Mouse (Mus musculus): ENCODE measurements at regions not wholly inside any gene's neighbourhood (a gene's known extent, or its start where the extent isn't known, plus 50 kb on each side); places are given as distances from the start of the nearest gene placed in this dataset.

DNA sequence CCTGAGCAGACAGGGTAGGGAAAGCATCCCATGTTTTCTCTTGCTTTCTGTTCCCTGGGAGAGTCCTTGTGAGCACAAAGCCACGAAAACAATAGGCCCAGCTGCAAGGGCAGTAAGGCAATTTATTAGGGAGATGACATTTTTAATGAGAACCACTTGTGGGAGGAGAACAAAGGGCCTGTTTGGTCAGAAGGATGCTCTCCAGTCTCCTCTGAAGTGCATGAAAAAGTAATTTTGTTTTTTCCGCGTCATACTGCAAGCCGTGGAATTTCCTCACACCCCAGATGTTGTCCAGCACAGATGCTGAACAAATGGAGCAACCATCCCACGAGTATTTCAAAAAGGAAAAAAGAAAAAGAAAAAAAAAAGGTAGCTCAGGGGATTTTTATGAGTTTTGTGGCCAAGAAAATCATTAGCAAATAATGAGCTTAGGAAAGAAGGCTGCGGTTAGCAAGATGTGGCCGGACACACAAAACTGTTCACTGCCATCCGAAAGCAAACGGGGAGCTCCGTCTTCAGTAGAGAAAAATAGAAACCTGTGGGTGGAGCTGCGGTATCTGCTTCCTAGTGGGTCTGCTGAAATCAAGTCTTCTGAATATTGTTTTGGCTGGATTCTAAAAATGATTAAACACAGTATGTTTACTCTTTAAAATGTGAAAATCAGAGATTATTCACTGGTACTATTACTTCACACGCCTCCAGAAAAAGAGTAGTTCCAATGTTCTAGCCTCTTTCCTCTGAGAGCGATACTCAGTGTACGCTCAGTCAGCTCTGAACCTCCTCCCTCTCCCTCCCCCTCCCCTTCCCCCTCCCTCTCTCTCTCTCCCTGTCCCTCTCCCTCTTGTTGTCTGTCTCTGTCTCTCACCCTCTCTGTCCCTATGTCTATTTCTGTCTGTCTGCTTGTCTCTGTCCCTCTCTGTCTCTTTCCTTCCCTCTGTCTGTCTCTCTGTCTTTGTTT is 235.4 kb upstream of the Mctp2 start:
- TF ChIP-seq CTCF (IDR thresholded peaks at IDR 0.05; ENCODE audit: extremely low read depth, insufficient read length, insufficient replicate concordance, low read depth, low read length) (no peak), POLR2A (IDR thresholded peaks at IDR 0.05; ENCODE audit: low read depth, low read length) (no peak)
- H3K4me3 ChIP-seq (ENCODE audit: low read depth, low read length) = no peak overlapping the region
- H3K36me3 ChIP-seq (ENCODE audit: control insufficient read depth, insufficient read depth, low read length) = no peaks in the 10 kb centered on the region
- no peaks in the 10 kb centered on the region for H3K27me3 ChIP-seq (ENCODE audit: control insufficient read depth, insufficient read depth, low read length)
- H3K4me1 ChIP-seq (ENCODE audit: control insufficient read depth, insufficient read depth, insufficient read length, low read length) = no peaks in the 10 kb centered on the region
- H3K27ac ChIP-seq (ENCODE audit: insufficient read depth, low read depth, low read length) = no peak overlapping the region
- WGBS = 63% methylated on average over 14 of the region's 14 CpGs

DNA sequence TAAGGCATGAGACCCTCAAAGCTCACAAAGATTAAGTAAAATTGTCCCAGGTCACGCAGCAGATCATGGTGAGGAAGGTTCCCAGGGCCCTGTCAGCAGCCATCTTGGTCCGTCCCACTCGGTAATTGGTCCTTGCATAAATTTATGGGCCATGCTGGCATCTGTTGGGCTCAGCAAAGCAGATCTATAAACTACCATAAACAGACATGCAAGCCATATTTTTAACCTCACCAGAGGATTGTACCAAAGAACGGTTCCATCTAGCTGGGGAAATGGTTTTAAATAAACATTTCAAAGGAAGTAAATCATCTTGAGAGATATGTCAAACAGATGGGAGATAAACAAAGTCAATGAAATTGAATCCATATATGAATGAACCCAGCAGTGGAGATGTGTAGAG is 237.1 kb upstream of the Mctp2 start:
- 57% methylated on average over 4 of the region's 4 CpGs for WGBS
- Histone ChIP-seq H3K27me3 (ENCODE audit: control insufficient read depth, insufficient read depth, low read length) (no peaks in the 10 kb centered on the region), H3K4me3 (ENCODE audit: low read depth, low read length) (no peak overlapping the region), H3K36me3 (ENCODE audit: control insufficient read depth, insufficient read depth, low read length) (no peaks in the 10 kb centered on the region), H3K4me1 (ENCODE audit: control insufficient read depth, insufficient read depth, insufficient read length, low read length) (no peaks in the 10 kb centered on the region), H3K27ac (ENCODE audit: insufficient read depth, low read depth, low read length) (no peak overlapping the region)
- TF ChIP-seq CTCF (IDR thresholded peaks at IDR 0.05; ENCODE audit: extremely low read depth, insufficient read length, insufficient replicate concordance, low read depth, low read length) = no peak

GRCm38 (mm10) chr7:72543946-72544345 is 237.5 kb upstream of the Mctp2 start:
- Histone ChIP-seq H3K4me3 (ENCODE audit: low read depth, low read length) (no peak overlapping the region), H3K27me3 (ENCODE audit: control insufficient read depth, insufficient read depth, low read length) (no peaks in the 10 kb centered on the region), H3K36me3 (ENCODE audit: control insufficient read depth, insufficient read depth, low read length) (no peaks in the 10 kb centered on the region), H3K4me1 (ENCODE audit: control insufficient read depth, insufficient read depth, insufficient read length, low read length) (no peaks in the 10 kb centered on the region), H3K27ac (ENCODE audit: insufficient read depth, low read depth, low read length) (no peak overlapping the region)
- WGBS = 14% methylated on average over 4 of the region's 4 CpGs
- TF ChIP-seq CTCF (IDR thresholded peaks at IDR 0.05; ENCODE audit: extremely low read depth, insufficient read length, insufficient replicate concordance, low read depth, low read length) (no peak), POLR2A (IDR thresholded peaks at IDR 0.05; ENCODE audit: low read depth, low read length) (no peak)

GRCm38 (mm10) chr7:72567378-72567777 is 261.0 kb upstream of the Mctp2 start:
- no peak overlapping the region for H3K4me3 ChIP-seq (ENCODE audit: low read depth, low read length)
- TF ChIP-seq POLR2A (IDR thresholded peaks at IDR 0.05; ENCODE audit: low read depth, low read length) = no peak
- no peak for TF ChIP-seq CTCF (IDR thresholded peaks at IDR 0.05; ENCODE audit: extremely low read depth, insufficient read length, insufficient replicate concordance, low read depth, low read length)
- no peaks in the 10 kb centered on the region for H3K4me1 ChIP-seq (ENCODE audit: control insufficient read depth, insufficient read depth, insufficient read length, low read length)
- H3K27ac ChIP-seq (ENCODE audit: insufficient read depth, low read depth, low read length) = no peak overlapping the region
- no peaks in the 10 kb centered on the region for H3K27me3 ChIP-seq (ENCODE audit: control insufficient read depth, insufficient read depth, low read length)
- H3K36me3 ChIP-seq (ENCODE audit: control insufficient read depth, insufficient read depth, low read length) = no peaks in the 10 kb centered on the region

GRCm38 (mm10) chr7:72569177-72569576 is 262.8 kb upstream of the Mctp2 start:
- TF ChIP-seq POLR2A (IDR thresholded peaks at IDR 0.05; ENCODE audit: low read depth, low read length) (no peak), CTCF (IDR thresholded peaks at IDR 0.05; ENCODE audit: extremely low read depth, insufficient read length, insufficient replicate concordance, low read depth, low read length) (no peak)
- Histone ChIP-seq H3K27ac (ENCODE audit: insufficient read depth, low read depth, low read length) (no peak overlapping the region), H3K27me3 (ENCODE audit: control insufficient read depth, insufficient read depth, low read length) (no peaks in the 10 kb centered on the region), H3K4me3 (ENCODE audit: low read depth, low read length) (no peak overlapping the region), H3K36me3 (ENCODE audit: control insufficient read depth, insufficient read depth, low read length) (no peaks in the 10 kb centered on the region), H3K4me1 (ENCODE audit: control insufficient read depth, insufficient read depth, insufficient read length, low read length) (no peaks in the 10 kb centered on the region)

DNA sequence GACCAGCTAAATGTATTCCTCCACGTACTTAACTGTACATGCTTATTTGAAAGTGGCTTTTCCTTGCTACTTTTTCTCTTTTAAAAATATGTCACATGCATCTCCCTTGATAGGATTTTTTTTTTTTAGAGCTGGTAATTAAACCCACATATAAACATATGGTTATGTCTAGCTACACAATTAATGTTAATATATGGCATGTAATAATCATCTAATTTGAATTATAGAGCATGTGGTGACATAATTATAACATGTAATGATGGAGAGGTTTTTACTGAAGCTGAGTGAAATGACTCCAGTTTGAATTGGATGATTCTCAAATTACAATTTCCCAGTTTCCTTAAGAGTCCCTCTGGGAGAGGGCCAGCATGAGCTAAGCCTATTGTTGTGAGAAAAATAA is 267.9 kb upstream of the Mctp2 start:
- WGBS = 66% methylated on average over 1 of the region's 1 CpGs
- no peak overlapping the region for H3K27ac ChIP-seq (ENCODE audit: insufficient read depth, low read depth, low read length)
- TF ChIP-seq POLR2A (IDR thresholded peaks at IDR 0.05; ENCODE audit: low read depth, low read length) (no peak), CTCF (IDR thresholded peaks at IDR 0.05; ENCODE audit: extremely low read depth, insufficient read length, insufficient replicate concordance, low read depth, low read length) (no peak)
- no peaks in the 10 kb centered on the region for H3K27me3 ChIP-seq (ENCODE audit: control insufficient read depth, insufficient read depth, low read length)
- no peaks in the 10 kb centered on the region for H3K36me3 ChIP-seq (ENCODE audit: control insufficient read depth, insufficient read depth, low read length)
- no peaks in the 10 kb centered on the region for H3K4me1 ChIP-seq (ENCODE audit: control insufficient read depth, insufficient read depth, insufficient read length, low read length)
- no peak overlapping the region for H3K4me3 ChIP-seq (ENCODE audit: low read depth, low read length)

DNA sequence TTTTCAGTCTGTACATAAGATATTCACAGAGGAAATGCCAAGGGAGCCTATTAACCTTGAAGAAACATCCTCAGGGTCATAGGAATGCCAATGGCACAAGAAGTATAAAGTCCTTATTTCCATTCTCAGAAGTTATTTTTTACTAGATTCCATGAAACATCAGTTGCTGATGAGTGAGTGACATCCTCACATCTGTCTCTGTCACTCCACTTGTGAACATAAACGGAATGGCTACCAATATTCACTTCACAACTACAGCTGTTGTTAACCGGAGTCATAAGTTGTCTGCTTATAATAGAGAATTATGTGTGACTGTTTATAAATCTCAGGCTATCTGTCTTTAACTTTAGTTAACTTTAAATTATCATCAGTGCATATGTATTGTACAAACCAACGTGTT is 278.0 kb upstream of the Mctp2 start:
- Histone ChIP-seq H3K27me3 (ENCODE audit: control insufficient read depth, insufficient read depth, low read length) (no peaks in the 10 kb centered on the region), H3K36me3 (ENCODE audit: control insufficient read depth, insufficient read depth, low read length) (no peaks in the 10 kb centered on the region), H3K4me3 (ENCODE audit: low read depth, low read length) (no peak overlapping the region), H3K27ac (ENCODE audit: insufficient read depth, low read depth, low read length) (no peak overlapping the region), H3K4me1 (ENCODE audit: control insufficient read depth, insufficient read depth, insufficient read length, low read length) (no peaks in the 10 kb centered on the region)
- TF ChIP-seq POLR2A (IDR thresholded peaks at IDR 0.05; ENCODE audit: low read depth, low read length) (no peak), CTCF (IDR thresholded peaks at IDR 0.05; ENCODE audit: extremely low read depth, insufficient read length, insufficient replicate concordance, low read depth, low read length) (no peak)
- 75% methylated on average over 3 of the region's 3 CpGs for WGBS
